Mouse (Mus musculus) gastrocnemius, postnatal 36 days (tissue): ENCODE results near the gene Pou2f1. TPM values are rescaled to one million over a fixed set of nuclear protein-coding genes. Genes with fewer than 3 reads are reported as not detected.

Experiments
- DNase-seq, 2 experiments: peaks; one replicate each; pipeline ENCODE4 v3.0.0; 2022
- intact Hi-C: fragments of 180-260 bp; cut with DNase I; formaldehyde crosslinking; loops from one replicate; pipeline ENCODE4 v1.15.1; 2025
- total RNA-seq, 2 experiments: library from RNA; stranded (reverse); gene quantifications; 2 replicates each; pipeline ENCODE4 v1.2.3; 2021

Gene Pou2f1
- total RNA-seq, 2 experiments from 2014 or later = 6.4 to 7.9 TPM

DNA sequence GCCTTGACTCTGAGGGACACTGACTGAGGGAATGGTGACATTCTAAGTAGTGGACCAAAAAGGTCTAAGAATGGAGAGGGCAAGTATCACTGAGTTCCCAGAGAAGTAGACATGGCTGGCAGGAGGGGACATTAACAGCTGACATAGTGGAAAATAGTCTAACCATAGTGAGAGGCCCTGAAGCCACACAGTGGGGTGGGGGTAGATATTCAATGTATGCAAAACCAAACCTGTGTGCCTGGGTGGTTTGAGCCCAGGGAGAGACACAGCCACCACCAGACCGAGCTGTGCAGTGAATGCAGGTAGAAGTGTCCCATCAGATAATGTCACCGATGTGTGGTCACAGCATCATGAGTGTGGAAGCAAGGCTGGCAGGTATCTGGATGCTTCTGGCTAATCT lies 180.4 kb downstream of the Pou2f1 start:
- no peak for DNase-seq
- intact Hi-C loops = no loop called here

DNA sequence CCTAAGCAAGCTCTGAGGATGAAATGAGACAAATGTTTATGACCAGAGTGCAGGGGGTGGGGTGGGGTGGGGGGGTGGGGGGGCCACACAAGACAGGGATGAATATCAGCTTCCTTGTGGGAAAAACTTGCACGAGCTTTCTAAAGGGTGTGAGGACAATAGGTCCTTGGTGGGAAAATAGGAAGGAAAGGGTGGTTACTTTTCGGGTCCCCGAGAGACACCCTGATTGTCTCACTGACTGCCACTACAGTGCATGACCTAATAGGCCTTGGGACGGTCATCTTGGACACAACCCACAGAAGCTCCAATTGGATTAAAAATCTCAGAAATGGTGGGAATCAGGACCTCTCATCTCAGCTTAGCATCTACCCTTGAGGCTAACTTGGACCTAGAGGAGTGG lies 183.3 kb downstream of the Pou2f1 start:
- intact Hi-C loops = no loop called here
- no peak for DNase-seq

DNA sequence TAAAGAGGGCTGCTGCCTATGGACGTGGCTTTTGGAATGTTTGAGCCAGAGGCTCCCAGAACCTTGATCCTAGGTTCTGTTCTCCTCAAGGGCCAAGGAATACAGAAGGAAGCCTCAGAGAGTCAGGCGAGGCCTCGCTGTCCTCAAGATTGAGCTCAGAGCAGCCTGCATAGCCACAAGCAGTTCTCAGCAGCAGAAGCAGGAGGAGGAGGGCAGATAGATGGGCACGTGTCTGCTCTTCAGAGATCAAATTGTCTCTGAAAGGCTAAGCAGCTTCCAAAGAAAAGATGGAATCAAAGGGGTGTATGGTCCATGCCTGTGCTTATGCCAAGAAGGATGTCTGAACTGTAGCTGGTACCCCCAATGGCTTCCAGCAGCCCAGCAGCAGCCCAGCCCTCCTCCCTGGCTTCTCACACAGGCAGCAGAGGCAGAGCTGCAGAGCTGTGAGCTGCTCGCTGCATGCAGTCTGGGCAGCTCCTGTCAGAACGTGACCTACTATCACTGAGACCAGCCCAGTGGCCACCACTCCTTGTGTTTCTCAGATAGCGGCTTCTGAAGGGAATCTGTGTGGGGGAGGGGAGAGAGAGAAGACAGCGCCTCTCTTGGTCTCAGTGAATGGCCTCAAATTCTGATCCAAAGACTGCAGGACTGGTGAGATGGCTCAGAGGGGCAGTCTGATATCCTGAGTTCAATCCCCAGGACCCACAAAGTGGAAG lies 184.2 kb downstream of the Pou2f1 start:
- intact Hi-C loops = no loop called here
- no peak for DNase-seq

DNA sequence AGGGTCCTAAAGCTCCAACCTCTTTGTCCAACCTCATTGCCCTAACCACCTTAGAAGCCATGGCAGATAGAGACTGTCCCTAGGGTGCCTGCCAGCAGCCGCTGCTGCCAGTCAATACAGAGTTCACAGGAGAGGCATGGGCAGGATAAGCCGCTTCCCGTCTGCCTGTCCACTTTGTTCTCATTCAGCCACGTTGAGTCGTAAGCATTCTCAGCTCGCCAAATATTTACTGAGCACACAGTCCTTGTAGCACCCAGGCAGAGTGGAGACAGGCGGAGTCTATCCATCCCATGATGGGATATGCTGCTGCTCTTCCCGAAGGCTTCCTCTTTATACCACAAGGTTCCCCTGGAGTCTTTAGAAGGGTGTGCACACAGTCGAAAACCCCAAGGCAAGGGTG lies 185.2 kb downstream of the Pou2f1 start:
- no peak for DNase-seq
- intact Hi-C loops = no loop called here

DNA sequence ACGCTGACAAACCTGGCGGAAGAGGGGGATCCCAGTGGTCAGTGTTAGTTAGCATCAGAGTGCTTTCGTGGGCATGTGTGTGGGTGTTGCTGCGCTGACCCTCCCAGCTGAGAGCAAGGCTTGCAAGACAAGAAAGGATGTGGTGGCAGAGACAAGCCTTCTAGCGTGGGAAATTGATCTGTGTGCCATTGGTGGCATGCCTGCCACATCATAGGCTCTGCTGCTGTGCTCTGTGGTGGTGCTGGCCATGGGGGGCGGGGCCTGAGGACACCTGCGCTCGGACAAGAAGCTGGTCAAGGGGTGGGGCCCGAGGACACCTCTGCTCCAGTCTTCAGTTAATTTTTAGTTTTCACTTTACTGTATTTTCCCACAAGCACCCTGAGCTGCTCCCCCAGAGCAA lies 186.1 kb downstream of the Pou2f1 start:
- intact Hi-C loops = no loop called here

More for the DNA sequence above, 186.1 kb downstream of the Pou2f1 start:
- DNase-seq = no peak

Other genes with a start within 250 kb of the Pou2f1 start
- gene Creg1, start 238.9 kb downstream of the Pou2f1 start, total RNA-seq = 10 to 100 TPM; 47.7 to 55.7 TPM
- gene Cd247, start 214.0 kb downstream of the Pou2f1 start, total RNA-seq = 1 to 10 TPM in 1 of 2 experiments, under 1 TPM in 1; 0.67 to 2.3 TPM
- 10 to 100 TPM; 70.6 to 92.3 TPM for gene Dusp27, start 125.2 kb upstream of the Pou2f1 start, total RNA-seq
- not detected for gene Gpa33, start 127.6 kb upstream of the Pou2f1 start, total RNA-seq
- gene Mael, start 236.1 kb upstream of the Pou2f1 start, total RNA-seq = not detected